Mouse (Mus musculus) frontal cortex, adult (tissue): ENCODE data around the gene Abcf1.

Experiments used
- ATAC-seq: cut with Nextera tagmentation; 2 replicates; pipeline ENCODE4 v1.9.2; 2017; ENCODE audit warnings: mild to moderate bottlenecking, moderate library complexity, mixed read lengths; ENCODE audit not compliant: low TSS enrichment

Abcf1 gene

GRCm38 (mm10) chr17:35920384-35920783 is 49.2 kb downstream of the Abcf1 start:
- no peak for ATAC-seq

GRCm38 (mm10) chr17:35919864-35920301 is 49.7 kb downstream of the Abcf1 start:
- no peak for ATAC-seq

GRCm38 (mm10) chr17:35919060-35919715 is 50.4 kb downstream of the Abcf1 start:
- ATAC-seq = peak; percentile 54

- ATAC-seq = no peak
These were observed 51.1 kb downstream of the Abcf1 start for GRCm38 (mm10) chr17:35918276-35919059.

GRCm38 (mm10) chr17:35917463-35918251 is 51.9 kb downstream of the Abcf1 start:
- ATAC-seq = no peak

- ATAC-seq = no peak
These were observed 52.5 kb downstream of the Abcf1 start for GRCm38 (mm10) chr17:35917143-35917462.

GRCm38 (mm10) chr17:35916297-35917142 is 53.0 kb downstream of the Abcf1 start, which contains the start of the genes Mrps18b and Ppp1r10:
Gene Mrps18b (minus strand): TSS chr17:35916389.
Gene Ppp1r10 (plus strand): TSS chr17:35916434.
- ATAC-seq = peak; percentile 85

GRCm38 (mm10) chr17:35915538-35916296 is 53.8 kb downstream of the Abcf1 start:
- ATAC-seq = peak; percentile 1

- ATAC-seq = no peak
These were observed 54.6 kb downstream of the Abcf1 start for GRCm38 (mm10) chr17:35914975-35915374.

GRCm38 (mm10) chr17:35909919-35910369 is 59.6 kb downstream of the Abcf1 start, which contains the start of gene Atat1:
Gene Atat1 (minus strand): TSS chr17:35910075.
- peak; percentile 93 for ATAC-seq

GRCm38 (mm10) chr17:35909186-35909918 is 60.2 kb downstream of the Abcf1 start:
- ATAC-seq = no peak; the same call in 1 of the 2 replicates

GRCm38 (mm10) chr17:35907609-35908008 is 62.0 kb downstream of the Abcf1 start:
- ATAC-seq = no peak
